Mouse (Mus musculus): ENCODE measurements around the gene Gfra1.

Gene Gfra1

GRCm38 (mm10) chr19:58328014-58328413 lies 127.7 kb downstream of the Gfra1 start:
- DNase-seq (ENCODE audit: low read depth), result no peak

GRCm38 (mm10) chr19:58316474-58316873 lies 139.2 kb downstream of the Gfra1 start:
- no peak for DNase-seq (ENCODE audit: low read depth)

- no peak for DNase-seq (ENCODE audit: low read depth)
Measured at GRCm38 (mm10) chr19:58315681-58316080, 140.0 kb downstream of the Gfra1 start.

GRCm38 (mm10) chr19:58314631-58315030 lies 141.1 kb downstream of the Gfra1 start:
- DNase-seq (ENCODE audit: low read depth), result no peak

- no peak for DNase-seq (ENCODE audit: low read depth)
Measured at GRCm38 (mm10) chr19:58313785-58314184, 141.9 kb downstream of the Gfra1 start.

- no peak for DNase-seq (ENCODE audit: low read depth)
Measured at GRCm38 (mm10) chr19:58312492-58312891, 143.2 kb downstream of the Gfra1 start.

- DNase-seq (ENCODE audit: low read depth), result no peak
Measured at GRCm38 (mm10) chr19:58310334-58311315, 145.1 kb downstream of the Gfra1 start.

GRCm38 (mm10) chr19:58309620-58310275 lies 146.0 kb downstream of the Gfra1 start:
- DNase-seq (ENCODE audit: low read depth), result no peak

- no peak for DNase-seq (ENCODE audit: low read depth)
Measured at GRCm38 (mm10) chr19:58301105-58301504, 154.6 kb downstream of the Gfra1 start.

- DNase-seq (ENCODE audit: low read depth), result peak; percentile 7
Measured at GRCm38 (mm10) chr19:58297926-58298325, 157.8 kb downstream of the Gfra1 start.

- DNase-seq (ENCODE audit: low read depth), result peak; percentile 77
Measured at GRCm38 (mm10) chr19:58296842-58297190, 158.9 kb downstream of the Gfra1 start.

GRCm38 (mm10) chr19:58295986-58296841 lies 159.5 kb downstream of the Gfra1 start:
- no peak for DNase-seq (ENCODE audit: low read depth)

GRCm38 (mm10) chr19:58288145-58288544 lies 167.6 kb downstream of the Gfra1 start:
- DNase-seq (ENCODE audit: low read depth), result no peak

- DNase-seq (ENCODE audit: low read depth), result no peak
Measured at GRCm38 (mm10) chr19:58275281-58275680, 180.4 kb downstream of the Gfra1 start.

GRCm38 (mm10) chr19:58271815-58272214 lies 183.9 kb downstream of the Gfra1 start:
- DNase-seq (ENCODE audit: low read depth), result no peak

GRCm38 (mm10) chr19:58270778-58271177 lies 184.9 kb downstream of the Gfra1 start:
- no peak for DNase-seq (ENCODE audit: low read depth)

- DNase-seq (ENCODE audit: low read depth), result no peak
Measured at GRCm38 (mm10) chr19:58268476-58268875, 187.2 kb downstream of the Gfra1 start.

GRCm38 (mm10) chr19:58266600-58266999 lies 189.1 kb downstream of the Gfra1 start:
- no peak for DNase-seq (ENCODE audit: low read depth)

GRCm38 (mm10) chr19:58260934-58261333 lies 194.8 kb downstream of the Gfra1 start:
- no peak for DNase-seq (ENCODE audit: low read depth)

GRCm38 (mm10) chr19:58259250-58259649 lies 196.5 kb downstream of the Gfra1 start:
- peak; percentile 11 for DNase-seq (ENCODE audit: low read depth)

GRCm38 (mm10) chr19:58256485-58256884 lies 199.2 kb downstream of the Gfra1 start:
- no peak for DNase-seq (ENCODE audit: low read depth)

GRCm38 (mm10) chr19:58255394-58255793 lies 200.3 kb downstream of the Gfra1 start:
- no peak for DNase-seq (ENCODE audit: low read depth)
